Mouse (Mus musculus) kidney, embryonic 16.5 days (tissue): ENCODE measurements around the gene Jrkl. TPM values are rescaled to one million over a fixed set of nuclear protein-coding genes. Genes with fewer than 3 reads are reported as not detected.

Source experiments
- ATAC-seq: fragments of 200-750 bp; cut with Nextera tagmentation; 2 replicates; pipeline ENCODE4 v1.8.0; 2017; ENCODE audit warnings: moderate TSS enrichment; ENCODE audit not compliant: low FRiP score, low TSS enrichment
- H3K27ac ChIP-seq: fragments of 300-500 bp; sonication (generic); 2 replicates; pipeline ENCODE4 v1.5.1; 2014; ENCODE audit warnings: low read length
- H3K27me3 ChIP-seq: fragments of 300-500 bp; sonication (generic); 2 replicates; pipeline ENCODE4 v1.6.1; 2014; ENCODE audit warnings: low read length, control low read depth, mixed read lengths; ENCODE audit not compliant: insufficient read depth
- H3K36me3 ChIP-seq: fragments of 300-500 bp; sonication (generic); 2 replicates; pipeline ENCODE4 v1.6.1; 2014; ENCODE audit warnings: low read length, control low read depth, mixed read lengths; ENCODE audit not compliant: insufficient read depth
- H3K4me1 ChIP-seq: fragments of 300-500 bp; sonication (generic); 2 replicates; pipeline ENCODE4 v1.6.1; 2014; ENCODE audit warnings: low read length, control low read depth, mixed read lengths; ENCODE audit not compliant: insufficient read depth
- H3K4me2 ChIP-seq: fragments of 300-500 bp; sonication (generic); replicated peaks from 2 replicates; pipeline ENCODE4 v1.6.1; 2014; ENCODE audit warnings: low read depth, low read length
- H3K4me3 ChIP-seq: fragments of 300-500 bp; sonication (generic); 2 replicates; pipeline ENCODE4 v1.5.1; 2014; ENCODE audit warnings: mild to moderate bottlenecking, low read length
- H3K9ac ChIP-seq: fragments of 300-500 bp; sonication (generic); replicated peaks from 2 replicates; pipeline ENCODE4 v1.6.1; 2014; ENCODE audit warnings: low read length
- H3K9me3 ChIP-seq: fragments of 300-500 bp; sonication (generic); 2 replicates; pipeline ENCODE4 v1.6.1; 2016; ENCODE audit warnings: low read length, control low read depth
- WGBS: fragments of 180-500 bp; shearing (Covaris S2); extraction: QIAGEN DNeasy Blood & Tissue Kit; methylation state at CpG from one replicate; pipeline ENCODE4 v1.1.7; 2014; 5-methylcytosine and 5-hydroxymethylcytosine counted together
- polyA plus RNA-seq: library from polyadenylated mRNA; unstranded; fragments of >200 nt; fragmentation: Nextera tagmentation; extraction: Ambion mirVana; gene quantifications from 2 replicates; pipeline ENCODE4 v1.2.1, GENCODE M21; 2015

Jrkl gene
- 7.8 and 9.4 TPM in 2 replicates for polyA plus RNA-seq

DNA sequence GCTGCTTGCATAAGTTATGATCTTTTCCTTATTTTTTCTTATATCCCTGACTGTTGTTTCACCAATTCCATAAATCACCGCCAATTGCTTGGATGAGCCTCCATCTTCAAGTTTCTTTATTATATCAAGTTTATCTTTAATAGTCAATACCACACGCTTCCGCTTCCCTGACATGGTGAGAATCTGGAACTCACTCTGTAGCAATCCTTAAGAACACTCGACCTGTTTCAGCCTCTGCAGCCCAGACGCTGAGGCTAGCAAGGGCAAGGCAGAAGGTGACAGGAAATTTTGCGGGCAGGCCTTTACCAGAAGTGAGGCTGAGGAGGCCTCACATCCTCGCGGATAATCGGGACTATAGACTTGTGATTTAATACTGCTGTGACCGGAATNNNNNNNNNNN is at the start of gene Jrkl:
Gene Jrkl (minus strand): TSS at position 349 of the 400 bp plus-strand sequence.
- ATAC-seq: no peak
- Histone ChIP-seq H3K4me1 (peaks cover 13% of the 10 kb centered on the region), H3K27me3 (no peaks in the 10 kb centered on the region), H3K4me3 (peak within 1 kb of the TSS; percentile 55), H3K4me2 (peak within 1 kb of the TSS; percentile 56), H3K27ac (peak within 1 kb of the TSS; percentile 88), H3K36me3 (0 out of 2 replicates have a peak, but pooled peaks cover 3% of the 10 kb centered on the region), H3K9ac (peak within 1 kb of the TSS; percentile 72), H3K9me3 (peaks cover 5% of the 10 kb centered on the region; the same call in 1 of the 2 replicates)
- WGBS: 7% methylated on average over 10 of the region's 10 CpGs

DNA sequence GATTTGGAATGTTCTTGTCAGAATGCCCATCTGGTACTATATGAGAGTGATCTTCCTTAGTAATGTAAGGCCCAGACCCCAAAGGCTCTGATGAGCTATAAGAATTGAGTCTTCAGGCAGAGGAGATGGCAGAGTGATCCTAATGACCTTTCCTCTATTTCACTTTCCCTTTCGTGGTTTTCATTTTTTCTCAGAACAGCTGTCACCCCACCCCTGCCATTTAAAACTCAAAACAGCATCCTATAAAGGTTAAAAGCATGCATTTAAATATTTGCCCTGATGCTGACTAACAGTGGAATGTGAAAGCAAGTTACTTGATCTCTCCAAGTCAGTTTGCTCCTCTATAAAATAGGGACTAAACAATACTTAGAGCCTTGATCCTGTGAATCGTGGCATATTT is 41.9 kb upstream of the Jrkl start:
- Histone ChIP-seq H3K27me3 (no peaks in the 10 kb centered on the region), H3K27ac (no peak overlapping the region), H3K4me2 (no peak overlapping the region), H3K4me3 (no peak overlapping the region), H3K9me3 (no peaks in the 10 kb centered on the region), H3K36me3 (0 out of 2 replicates have a peak, but pooled peaks cover 5% of the 10 kb centered on the region), H3K4me1 (no peaks in the 10 kb centered on the region), H3K9ac (no peak overlapping the region)
- 62% methylated on average over 2 of the region's 2 CpGs for WGBS
- no peak for ATAC-seq

DNA sequence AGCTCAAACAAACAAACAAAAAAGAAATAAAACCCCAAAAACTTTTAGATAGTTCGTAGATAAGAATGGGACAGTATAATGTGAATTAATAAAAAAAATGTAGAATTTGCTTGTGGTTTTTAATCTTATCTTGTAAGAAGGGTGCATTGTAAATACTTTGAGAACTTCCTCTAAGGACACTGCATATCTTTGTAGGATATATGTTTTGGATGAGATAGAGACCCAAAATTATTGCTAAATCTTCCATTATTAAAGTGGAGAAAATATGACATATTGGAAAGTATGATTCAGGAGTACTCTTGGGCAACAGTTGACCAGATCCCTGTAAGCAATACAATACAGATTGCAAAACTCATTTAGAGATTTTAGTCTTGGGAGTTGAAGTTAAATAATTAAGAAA is 27.6 kb upstream of the Jrkl start:
- no peaks in the 10 kb centered on the region for H3K9me3 ChIP-seq
- no peak overlapping the region for H3K9ac ChIP-seq
- H3K4me3 ChIP-seq: no peak overlapping the region
- H3K27me3 ChIP-seq: no peaks in the 10 kb centered on the region
- WGBS: 93% methylated on average over 1 of the region's 1 CpGs
- no peaks in the 10 kb centered on the region for H3K36me3 ChIP-seq
- no peak overlapping the region for H3K27ac ChIP-seq
- ATAC-seq: no peak
- H3K4me1 ChIP-seq: no peaks in the 10 kb centered on the region
- no peak overlapping the region for H3K4me2 ChIP-seq

DNA sequence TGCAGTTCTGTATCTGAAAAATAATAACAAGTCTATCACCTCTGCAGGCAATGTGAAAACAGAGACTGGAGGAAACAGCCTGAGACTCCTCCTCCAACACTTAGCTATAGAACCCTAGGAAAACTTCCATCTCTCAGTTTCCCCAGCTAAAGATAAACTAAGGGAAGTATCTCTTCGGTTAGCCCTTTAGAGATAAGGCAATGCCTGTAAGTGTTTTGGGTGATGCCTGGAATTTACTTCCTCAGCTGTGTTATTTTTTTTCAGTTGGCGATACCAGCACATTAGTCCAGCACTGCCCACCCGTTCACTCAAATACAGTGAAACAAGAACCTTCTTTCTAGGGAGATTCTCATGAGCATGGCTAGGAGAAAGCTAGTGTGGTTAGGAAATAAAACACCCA is 15.4 kb upstream of the Jrkl start:
- H3K9ac ChIP-seq: no peak overlapping the region
- H3K27me3 ChIP-seq: no peaks in the 10 kb centered on the region
- no peak for ATAC-seq
- no peaks in the 10 kb centered on the region for H3K9me3 ChIP-seq
- H3K36me3 ChIP-seq: no peaks in the 10 kb centered on the region
- no peak overlapping the region for H3K27ac ChIP-seq
- H3K4me3 ChIP-seq: no peak overlapping the region
- no peak overlapping the region for H3K4me2 ChIP-seq
- no peaks in the 10 kb centered on the region for H3K4me1 ChIP-seq
- WGBS: 81% methylated on average over 3 of the region's 3 CpGs

DNA sequence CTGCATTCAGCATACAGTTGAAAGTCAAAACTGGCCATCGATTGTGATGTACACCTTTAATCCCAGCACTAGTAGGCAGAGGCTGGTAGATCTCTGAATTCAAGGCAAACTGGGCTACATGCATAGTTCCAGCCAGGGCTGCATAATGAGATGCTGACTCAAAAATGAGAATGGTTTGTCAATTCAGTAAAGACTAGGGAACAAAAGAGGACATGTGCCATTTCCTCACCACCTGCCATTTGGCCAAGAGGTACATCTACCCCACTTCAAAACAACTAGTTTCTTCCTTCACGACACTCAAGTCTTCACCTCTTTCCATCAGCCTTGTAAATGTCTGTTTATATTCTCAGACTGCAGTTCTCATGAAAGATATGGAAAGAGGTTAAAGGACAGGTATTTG is 12.5 kb upstream of the Jrkl start:
- ATAC-seq: no peak
- H3K9me3 ChIP-seq: no peaks in the 10 kb centered on the region

DNA sequence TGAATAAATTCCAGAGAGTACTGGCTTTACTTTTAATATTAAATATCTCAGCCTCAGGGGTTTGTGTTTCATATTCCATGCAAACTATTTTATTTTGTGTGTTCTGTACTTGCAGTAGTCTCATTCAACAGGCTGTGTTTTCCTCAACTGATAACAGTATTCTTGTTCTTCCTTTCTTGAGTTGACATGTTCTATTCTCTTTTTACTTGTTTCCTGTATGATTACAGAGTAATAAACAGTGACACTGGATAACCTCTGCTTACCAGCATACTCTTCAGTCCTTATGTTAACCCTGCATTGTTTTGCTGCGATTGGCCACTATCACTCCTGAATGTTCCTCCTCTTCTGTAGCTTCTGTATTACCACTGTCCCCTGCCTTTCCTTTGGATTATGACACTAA is 11.1 kb upstream of the Jrkl start:
- no peak for ATAC-seq
- Histone ChIP-seq H3K36me3 (no peaks in the 10 kb centered on the region), H3K9ac (no peak overlapping the region), H3K4me3 (no peak overlapping the region), H3K27ac (no peak overlapping the region), H3K4me1 (no peaks in the 10 kb centered on the region), H3K9me3 (no peaks in the 10 kb centered on the region), H3K4me2 (no peak overlapping the region), H3K27me3 (no peaks in the 10 kb centered on the region)
- WGBS: 94% methylated on average over 1 of the region's 1 CpGs

More for the DNA sequence above, 12.5 kb upstream of the Jrkl start:
- Histone ChIP-seq H3K9ac (no peak overlapping the region), H3K4me1 (no peaks in the 10 kb centered on the region), H3K4me2 (no peak overlapping the region), H3K36me3 (no peaks in the 10 kb centered on the region), H3K27ac (no peak overlapping the region), H3K27me3 (no peaks in the 10 kb centered on the region), H3K4me3 (no peak overlapping the region)
- WGBS: 95% methylated on average over 2 of the region's 2 CpGs

DNA sequence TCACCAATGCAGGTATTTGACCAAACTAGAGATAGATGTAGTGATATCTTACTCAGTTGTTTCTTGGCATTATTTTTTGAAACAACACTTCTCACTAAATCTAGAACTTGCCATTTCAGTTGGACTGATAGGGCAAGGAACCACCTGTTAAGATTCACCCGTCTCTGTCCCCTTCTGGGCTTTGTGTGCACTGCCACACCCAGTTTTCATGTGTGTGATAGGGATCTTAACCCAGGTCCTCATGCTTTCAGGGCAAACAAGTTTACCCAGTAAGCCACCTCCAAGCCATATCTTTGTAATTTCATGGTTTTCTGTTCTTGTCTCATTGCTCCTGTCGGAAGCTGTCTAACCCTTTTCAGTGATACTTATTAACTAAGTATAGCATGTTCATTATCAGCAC is 5.6 kb upstream of the Jrkl start:
- Histone ChIP-seq H3K9ac (no peak overlapping the region), H3K4me1 (peaks cover 3% of the 10 kb centered on the region; the same call in 1 of the 2 replicates), H3K9me3 (no peaks in the 10 kb centered on the region), H3K27me3 (no peaks in the 10 kb centered on the region), H3K36me3 (no peaks in the 10 kb centered on the region), H3K4me2 (no peak overlapping the region), H3K27ac (no peak overlapping the region), H3K4me3 (no peak overlapping the region)
- ATAC-seq: no peak
- 82% methylated on average over 2 of the region's 2 CpGs for WGBS

DNA sequence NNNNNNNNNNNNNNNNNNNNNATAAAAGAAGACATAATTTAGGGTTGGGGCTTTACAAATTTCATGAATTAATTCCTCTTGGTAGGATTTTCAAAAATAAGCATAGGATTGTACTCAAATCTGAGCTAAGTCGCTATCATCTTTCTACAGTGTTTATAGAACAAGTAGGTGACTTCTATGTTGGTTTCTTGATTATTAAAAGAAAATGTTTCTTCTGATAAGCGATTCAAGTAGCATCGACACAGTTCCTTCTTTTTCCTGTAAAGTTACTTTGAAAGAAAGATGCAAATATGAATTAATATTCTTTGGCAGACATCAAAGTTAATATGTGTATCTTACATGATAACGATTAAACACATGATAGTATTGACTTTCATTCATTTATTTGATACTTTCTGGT is 2.5 kb upstream of the Jrkl start:
- Histone ChIP-seq H3K4me2 (no peak overlapping the region), H3K27me3 (no peaks in the 10 kb centered on the region), H3K9me3 (peaks cover 5% of the 10 kb centered on the region; the same call in 1 of the 2 replicates), H3K27ac (no peak overlapping the region), H3K4me1 (peaks cover 13% of the 10 kb centered on the region), H3K4me3 (no peak overlapping the region), H3K9ac (no peak overlapping the region), H3K36me3 (no peaks in the 10 kb centered on the region)
- 94% methylated on average over 4 of the region's 4 CpGs for WGBS
- ATAC-seq: no peak

DNA sequence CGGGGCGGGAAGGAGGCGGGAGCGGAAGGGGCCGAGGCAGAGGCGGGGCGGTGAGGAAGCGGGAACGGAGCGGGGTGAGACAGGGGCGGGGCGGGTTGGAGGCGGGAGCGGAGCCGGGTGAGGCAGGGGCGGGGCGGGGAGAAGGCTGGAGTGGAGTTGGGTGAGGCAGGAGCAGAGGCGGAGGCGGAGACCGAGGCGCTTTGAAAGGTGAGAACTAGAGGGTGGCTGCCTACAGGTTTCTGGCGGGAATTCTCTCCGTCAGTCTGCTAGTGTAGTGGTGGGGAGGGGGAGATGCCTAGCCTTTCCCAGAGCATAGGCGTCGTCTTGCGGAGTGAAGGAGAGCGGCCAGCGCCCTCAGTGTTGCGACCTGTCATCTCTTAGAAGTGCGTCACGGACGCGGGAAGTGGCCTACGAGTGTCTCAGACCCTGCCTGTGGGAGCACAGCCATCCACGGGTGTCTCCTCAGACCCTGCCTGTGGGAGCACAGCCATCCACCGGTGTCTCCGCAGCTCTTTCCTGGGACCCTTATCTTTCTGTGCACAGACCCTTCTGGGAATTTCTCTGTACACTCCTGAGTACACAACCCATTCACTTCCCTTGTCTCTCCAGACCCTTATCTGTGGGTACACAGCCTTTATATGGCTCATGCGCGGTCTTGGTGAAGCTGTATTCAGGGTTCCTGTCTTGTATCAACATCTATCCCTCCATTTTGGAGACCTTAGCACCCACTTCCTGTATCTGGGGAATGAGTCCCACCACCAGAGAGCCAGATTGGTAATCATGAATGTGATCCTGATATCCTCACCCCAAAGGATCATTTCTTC is 1.4 kb upstream of the Jrkl start, which contains the start of gene Ccdc82:
Gene Ccdc82 (plus strand): TSS at position 141 of the 824 bp plus-strand sequence.
- 3% methylated on average over 32 of the region's 39 CpGs for WGBS
- Histone ChIP-seq H3K4me3 (peak within 1 kb of the TSS; percentile 55), H3K4me1 (peaks cover 13% of the 10 kb centered on the region), H3K27me3 (no peaks in the 10 kb centered on the region), H3K36me3 (no peaks in the 10 kb centered on the region), H3K9ac (peak within 1 kb of the TSS; percentile 72), H3K27ac (peak within 1 kb of the TSS; percentile 23), H3K9me3 (peaks cover 5% of the 10 kb centered on the region; the same call in 1 of the 2 replicates), H3K4me2 (peak within 1 kb of the TSS; percentile 58)
- ATAC-seq: peak; percentile 99

DNA sequence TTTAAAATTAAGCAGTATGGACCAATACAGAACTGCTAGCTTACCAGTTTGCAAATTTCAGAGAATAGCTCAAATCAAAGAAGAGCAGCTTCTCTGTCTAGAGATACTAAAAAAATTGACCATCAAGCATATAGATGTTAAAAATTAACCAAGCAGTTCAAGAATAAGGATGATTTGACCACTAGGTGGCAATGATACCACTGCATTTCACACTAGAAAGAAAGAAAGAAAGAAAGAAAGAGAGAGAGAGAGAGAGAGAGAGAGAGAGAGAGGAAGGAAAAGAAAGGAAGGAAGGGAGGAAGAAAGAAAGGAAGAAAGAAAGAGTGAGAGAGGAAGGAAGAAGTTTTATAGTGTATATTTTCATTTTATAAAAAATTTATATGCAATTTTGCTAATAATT is 3.3 kb downstream of the Jrkl start:
- H3K4me1 ChIP-seq: peaks cover 10% of the 10 kb centered on the region
- H3K9ac ChIP-seq: no peak overlapping the region
- 0 out of 2 replicates have a peak, but pooled peaks cover 3% of the 10 kb centered on the region for H3K36me3 ChIP-seq
- no peak for ATAC-seq
- H3K4me3 ChIP-seq: no peak overlapping the region
- H3K27me3 ChIP-seq: no peaks in the 10 kb centered on the region
- H3K27ac ChIP-seq: no peak overlapping the region
- no peak overlapping the region for H3K4me2 ChIP-seq
- H3K9me3 ChIP-seq: peaks cover 5% of the 10 kb centered on the region; the same call in 1 of the 2 replicates
